Mouse (Mus musculus): Measurements from ENCODE around the gene Reln.

Gene Reln

DNA sequence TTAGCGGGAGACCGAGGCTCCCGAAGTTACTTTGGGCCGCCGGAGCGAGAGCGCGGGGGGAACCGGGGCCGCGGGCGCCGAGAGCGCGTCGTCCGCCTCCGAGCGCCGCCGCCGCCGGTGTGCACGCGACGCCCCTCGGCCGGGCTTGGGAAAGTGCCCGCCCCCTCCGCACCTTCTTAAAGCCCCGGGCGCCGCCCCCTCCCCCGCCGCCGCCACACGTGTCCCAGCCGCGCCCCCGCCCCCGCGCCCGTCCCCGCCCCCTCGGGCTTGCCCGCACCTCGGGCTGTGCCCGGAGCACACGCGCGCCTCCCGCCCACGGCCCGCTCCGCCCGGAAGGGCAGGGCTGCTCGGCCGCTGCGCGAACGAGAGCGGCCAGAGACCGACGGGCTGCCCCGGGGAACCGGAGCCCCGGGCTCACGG lies at the start of gene Reln:
Gene Reln (minus strand): TSS at position 147 of the 420 bp plus-strand sequence.
- no peak for DNase-seq (ENCODE audit: extremely low spot score, low read depth, low spot score)

DNA sequence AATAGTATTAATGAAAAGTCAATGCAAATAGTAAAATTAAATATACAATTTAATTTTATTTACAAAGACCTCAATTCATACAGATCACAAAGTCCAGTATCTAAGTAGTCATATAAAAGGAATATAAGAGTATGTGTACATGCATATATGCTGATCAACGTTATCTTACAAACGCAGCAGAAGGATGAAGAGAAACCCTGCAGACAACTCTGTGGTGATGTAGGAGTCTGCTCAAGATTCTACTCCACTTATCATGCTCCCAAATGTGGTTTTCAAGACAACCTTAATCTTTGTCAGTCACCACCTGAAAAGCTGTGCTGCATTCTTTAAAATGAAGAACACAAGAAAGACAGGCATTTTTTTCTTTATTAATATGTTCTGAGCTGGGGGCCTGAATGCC lies 44.0 kb upstream of the Reln start:
- no peak for DNase-seq (ENCODE audit: extremely low spot score, low read depth, low spot score)

DNA sequence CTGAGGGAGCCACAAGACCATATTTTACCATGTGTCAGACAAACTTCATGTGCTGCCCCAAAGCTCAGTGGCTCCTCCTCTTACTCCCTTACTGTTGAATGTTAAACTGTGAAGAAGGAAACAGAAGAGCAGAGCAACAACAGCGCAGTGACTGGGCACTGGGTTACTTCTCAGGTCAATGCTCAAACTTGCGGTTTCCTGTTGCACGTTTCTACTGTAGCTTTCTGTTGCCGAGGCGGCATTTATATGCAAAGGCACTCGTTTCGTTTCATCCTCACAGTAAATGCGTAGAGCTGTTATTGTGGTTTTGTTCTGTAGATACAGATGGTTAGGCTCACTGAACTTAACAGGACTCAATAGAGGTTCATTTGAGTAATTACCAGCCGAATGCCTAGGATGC lies 16.0 kb upstream of the Reln start:
- DNase-seq (ENCODE audit: extremely low spot score, low read depth, low spot score), result no peak

DNA sequence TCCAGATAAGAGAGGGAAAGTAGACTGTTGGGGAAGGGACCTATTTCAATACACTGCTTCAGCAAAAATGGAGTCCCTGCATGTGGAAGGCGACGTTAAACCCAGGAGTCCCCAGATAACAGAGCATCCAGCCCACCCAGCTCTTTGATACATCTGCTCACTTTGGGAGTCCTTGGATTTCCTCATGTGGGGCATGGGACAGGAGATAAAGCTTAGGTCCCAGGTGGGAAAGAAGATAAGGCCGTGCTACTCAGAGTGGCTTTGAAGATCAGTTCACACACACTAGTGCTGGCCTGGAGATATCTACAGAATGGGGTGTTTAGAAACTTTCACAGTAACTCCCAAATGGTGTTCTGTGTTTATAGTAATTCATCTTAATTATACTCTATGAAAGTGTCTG lies 3.9 kb upstream of the Reln start:
- DNase-seq (ENCODE audit: extremely low spot score, low read depth, low spot score), result no peak

DNA sequence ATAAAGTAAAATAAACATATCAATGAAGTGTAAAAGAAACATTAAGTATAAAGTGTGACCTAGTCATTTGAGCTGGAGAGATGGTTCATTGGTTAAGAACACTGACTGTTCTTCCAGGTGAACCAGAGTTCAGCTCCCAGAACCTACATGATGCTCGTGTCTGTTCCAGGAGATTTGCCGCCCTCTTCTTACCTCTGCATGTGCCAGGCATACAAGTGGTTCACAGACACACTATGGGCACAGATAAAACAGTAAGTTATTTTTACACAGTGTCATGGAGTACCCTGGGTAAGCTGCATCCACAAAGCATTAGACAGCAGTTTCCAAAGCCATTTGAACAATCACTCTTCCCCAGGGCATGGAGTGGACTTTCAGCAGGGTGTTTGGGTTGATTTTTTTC lies 3.2 kb upstream of the Reln start:
- DNase-seq (ENCODE audit: extremely low spot score, low read depth, low spot score), result no peak

DNA sequence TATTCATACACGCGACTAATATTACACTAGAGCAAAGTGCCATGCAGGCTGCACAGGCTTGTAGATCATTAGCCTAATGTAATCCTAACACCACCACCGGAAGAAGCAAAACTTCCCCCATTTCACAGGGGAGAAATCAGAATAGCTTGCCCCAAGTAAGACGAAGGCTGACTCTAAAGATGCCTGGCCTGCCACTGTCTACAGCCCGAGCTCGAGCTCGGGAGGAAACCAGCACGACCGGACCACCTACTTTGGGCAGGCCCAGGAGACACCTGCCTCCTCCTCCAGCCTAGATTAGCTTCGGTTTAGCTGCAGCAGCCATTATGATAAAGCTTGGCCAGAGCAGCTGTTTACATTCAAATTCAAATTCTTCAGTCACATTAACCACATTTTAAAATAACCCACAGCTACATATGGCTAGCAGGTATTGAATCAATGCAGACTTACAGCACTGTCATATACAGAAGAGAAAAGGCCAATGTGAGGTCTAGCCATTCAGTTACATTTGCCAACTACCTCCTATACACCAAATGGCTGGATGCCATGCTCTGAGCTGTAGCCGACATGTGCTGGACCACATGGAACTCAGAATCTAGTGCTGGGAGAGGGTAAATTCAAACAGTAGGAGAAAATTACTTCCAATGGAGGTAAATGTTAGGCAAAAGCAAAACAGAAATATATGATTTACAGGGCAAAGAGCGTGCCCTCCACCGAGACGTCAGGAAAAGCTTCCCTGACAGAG lies 1.6 kb upstream of the Reln start:
- no peak for DNase-seq (ENCODE audit: extremely low spot score, low read depth, low spot score)

DNA sequence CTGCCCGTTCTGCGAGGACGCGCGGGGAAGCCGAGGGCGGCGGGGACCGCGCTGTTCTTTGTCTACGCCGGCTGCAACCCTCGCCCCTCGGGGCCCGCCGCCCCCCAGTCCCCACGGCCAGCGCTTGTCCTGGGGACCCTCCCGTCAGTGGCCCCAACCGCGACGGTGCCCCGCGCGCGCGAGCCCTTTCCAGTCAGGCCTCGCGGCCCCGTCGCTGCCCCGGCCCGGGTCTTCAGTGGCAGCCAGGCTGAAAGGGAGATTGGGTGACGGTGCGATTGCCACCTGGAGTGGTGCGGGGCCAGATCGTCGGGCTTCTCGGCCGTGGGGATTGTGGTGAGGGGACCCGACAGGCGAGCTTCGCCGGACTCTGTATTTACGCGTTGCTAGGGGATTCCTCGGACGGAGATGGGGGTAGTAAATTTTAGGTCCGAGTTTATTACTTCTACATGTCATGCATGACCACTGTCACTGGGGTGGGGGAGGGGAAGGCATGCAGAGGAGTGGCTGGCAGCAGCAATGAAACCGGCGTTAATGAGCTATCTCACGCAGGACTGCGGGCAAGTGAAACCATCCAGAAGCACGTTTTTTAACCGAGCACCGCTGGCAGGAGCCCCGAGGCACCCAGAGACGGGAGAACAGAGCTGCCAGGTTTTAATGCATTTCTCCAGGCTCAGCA lies 612 bp upstream of the Reln start:
- DNase-seq (ENCODE audit: extremely low spot score, low read depth, low spot score), result no peak

DNA sequence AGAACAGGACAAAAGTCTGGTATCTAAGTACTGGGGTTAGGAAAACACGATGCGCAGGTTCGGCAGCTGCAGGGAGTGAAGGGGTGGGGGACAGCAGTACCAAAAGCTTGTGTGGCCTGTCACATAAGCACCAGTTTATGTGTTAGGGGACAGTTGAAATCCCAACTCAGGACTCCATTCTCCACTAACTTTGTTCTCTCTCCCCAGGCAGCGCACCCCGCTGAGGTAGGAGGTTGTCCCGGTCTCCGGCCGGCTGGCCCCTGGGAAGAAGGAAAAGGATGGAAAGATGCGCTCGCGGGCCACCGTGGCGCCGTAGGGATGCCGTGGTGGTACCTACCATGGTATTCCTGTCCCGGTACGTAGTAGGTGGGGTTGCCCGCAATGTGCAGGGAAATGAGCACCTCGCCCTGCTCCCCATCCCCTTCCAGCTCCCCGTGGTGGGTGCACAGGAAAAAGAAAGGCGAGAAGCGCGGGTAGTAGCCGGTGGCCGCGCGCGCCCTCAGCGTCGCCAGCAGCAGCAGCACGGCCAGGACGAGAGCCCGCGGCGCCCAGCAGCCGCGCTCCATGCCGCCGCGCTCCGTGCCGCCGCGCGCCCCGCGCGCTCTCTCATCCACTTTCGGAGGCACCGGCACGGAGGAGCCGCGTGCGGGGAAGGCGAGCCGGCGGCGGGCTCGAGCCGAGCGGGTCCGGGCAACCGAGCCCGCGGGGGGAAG lies 503 bp downstream of the Reln start:
- no peak for DNase-seq (ENCODE audit: extremely low spot score, low read depth, low spot score)

DNA sequence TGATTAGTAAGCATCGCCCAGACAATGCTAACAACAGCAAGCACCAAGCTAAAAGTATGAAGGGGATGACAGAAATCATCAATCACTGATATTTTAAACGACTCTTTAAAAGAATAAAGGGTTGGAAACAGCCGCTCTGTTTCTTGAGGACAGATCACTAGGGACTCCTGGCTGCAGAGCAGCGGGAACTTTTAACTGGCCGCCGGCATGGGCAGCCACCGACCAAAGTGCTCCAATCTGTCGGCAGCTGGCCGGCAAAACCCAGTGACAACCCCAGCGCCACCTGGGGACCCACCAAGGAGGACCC lies 1.0 kb downstream of the Reln start:
- no peak for DNase-seq (ENCODE audit: extremely low spot score, low read depth, low spot score)

DNA sequence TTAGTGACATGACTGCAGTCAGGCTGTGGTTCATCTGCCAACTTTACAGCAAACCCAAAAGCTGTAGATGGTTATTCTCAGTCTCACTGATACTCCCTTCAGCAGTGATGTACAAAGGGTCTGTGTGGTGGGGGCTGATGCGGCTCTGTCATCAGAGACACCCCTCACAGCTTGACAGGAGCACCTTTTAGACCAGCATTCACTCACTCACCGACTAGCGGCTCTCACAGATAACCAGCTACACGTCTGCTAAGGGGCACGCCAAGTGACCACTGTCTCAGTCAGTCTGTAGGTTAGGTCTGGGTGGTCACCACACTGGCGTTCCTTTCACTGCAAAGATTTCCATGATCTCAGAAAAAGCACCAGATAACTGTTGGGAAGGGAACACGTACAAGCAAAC lies 2.0 kb downstream of the Reln start:
- DNase-seq (ENCODE audit: extremely low spot score, low read depth, low spot score), result no peak

DNA sequence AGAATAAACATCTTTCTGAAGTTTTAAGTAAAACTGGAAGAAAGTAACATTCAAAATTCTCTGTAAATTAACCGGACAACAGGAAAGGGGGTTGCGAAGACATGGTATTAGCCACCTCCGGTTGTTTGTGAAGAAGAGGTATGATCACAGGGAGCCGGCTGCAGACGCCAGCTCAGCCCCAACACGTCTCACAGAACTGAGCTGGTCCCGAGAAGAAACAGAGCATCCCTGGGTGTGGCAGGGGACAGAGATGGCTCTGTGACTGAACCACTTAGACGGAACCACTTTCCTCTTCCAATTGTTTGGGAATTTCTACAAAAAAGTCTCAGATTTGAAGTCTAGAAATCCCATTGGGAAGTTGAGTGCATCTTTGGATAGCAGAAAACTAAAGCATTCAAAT lies 3.5 kb downstream of the Reln start:
- DNase-seq (ENCODE audit: extremely low spot score, low read depth, low spot score), result no peak

DNA sequence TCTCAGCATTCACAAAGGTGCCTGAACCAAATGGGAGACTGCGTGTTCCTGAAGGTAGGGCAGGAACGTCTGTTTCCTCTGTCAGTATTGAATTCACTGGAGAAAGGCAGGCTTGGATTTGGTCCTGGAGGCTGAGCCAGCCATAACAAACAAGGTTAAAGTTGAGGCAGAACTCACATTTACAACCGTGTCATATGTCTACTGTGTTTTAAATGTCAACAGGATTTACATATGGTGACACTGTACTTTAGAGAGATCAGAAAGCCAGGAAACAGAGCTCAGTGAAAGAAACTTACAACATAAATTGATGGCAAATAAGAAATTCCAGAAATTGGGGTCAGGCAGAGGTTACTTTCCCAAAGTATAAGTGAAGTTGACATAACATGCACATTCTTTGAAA lies 9.1 kb downstream of the Reln start:
- no peak for DNase-seq (ENCODE audit: extremely low spot score, low read depth, low spot score)

DNA sequence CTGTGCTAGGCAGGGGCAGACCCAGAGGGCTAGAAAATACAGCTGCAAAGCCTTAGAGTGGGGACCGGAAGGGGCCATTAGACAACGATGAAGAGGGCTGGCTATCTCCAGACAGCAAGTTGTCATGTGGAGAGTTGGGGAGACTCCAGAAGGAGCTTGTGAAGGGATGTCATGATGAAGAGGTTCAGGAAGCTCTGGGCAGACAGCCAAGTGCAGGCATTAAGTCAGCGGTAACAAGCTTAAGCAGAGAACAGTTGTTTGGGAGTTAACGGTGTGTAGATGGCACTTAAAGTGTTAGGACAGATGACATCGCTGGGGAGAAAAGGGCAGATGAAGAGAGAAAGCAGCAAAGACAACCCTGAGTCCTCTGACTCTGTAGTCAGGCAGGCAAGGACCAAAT lies 13.7 kb downstream of the Reln start:
- DNase-seq (ENCODE audit: extremely low spot score, low read depth, low spot score), result no peak

DNA sequence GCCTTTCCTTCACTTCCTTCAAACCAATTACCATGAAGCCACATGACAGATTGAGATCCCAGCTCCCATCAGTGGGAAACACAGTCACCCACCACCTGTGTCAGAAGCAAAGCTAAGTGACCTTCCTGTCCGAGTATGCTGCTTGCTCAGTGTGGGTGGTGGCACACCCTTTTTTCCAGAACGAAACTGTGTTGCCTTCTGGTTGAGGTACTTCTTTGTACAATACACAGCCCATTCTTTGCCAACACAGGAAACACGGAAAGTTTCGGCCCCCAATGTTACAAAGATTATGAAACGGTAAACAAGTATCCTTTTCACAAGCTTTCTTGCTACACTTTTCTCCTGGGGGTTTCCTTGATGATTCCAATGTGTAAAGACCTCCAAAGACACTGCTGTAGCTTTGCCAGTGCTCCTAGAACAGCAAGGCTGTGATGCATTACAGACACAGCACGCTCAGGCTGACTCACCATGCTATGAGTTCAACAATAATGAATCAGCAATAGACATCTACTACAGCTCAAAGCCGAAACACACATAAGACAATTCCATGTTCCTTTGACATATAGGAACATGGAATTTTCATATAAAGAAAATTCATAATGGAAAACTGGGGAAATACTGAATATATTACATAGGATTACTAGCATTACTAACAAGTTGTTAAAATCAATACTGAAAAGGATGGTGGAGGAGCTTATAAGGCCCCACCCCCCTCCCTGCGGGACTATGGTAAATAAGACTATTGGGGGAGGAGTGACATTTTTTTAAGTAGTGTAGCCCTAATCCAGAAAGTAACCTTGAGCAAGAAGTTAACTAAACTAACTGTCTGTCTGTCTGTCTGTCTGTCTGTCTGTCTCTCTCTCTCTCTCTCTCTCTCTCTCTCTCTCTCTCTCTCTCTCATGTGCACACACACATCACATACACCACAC lies 15.8 kb downstream of the Reln start:
- DNase-seq (ENCODE audit: extremely low spot score, low read depth, low spot score), result no peak

DNA sequence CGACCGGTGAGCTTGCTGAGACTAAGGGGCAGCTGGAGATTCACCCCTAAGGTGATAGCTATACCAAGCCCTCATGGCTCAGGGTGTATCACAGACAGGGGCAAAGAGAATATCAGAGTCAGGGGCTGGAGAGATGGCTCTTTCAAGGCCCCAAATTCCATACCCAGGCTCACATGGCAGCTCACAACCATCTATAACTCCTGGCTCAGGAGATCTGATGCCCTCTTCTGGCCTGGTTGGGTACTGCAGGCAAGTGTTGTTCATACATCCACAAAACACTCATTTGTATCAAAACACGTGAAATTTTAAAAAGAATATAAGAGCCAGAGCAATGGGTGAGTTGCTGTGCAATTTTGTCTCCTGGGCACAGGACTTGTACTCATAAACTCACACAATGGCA lies 17.3 kb downstream of the Reln start:
- DNase-seq (ENCODE audit: extremely low spot score, low read depth, low spot score), result no peak

DNA sequence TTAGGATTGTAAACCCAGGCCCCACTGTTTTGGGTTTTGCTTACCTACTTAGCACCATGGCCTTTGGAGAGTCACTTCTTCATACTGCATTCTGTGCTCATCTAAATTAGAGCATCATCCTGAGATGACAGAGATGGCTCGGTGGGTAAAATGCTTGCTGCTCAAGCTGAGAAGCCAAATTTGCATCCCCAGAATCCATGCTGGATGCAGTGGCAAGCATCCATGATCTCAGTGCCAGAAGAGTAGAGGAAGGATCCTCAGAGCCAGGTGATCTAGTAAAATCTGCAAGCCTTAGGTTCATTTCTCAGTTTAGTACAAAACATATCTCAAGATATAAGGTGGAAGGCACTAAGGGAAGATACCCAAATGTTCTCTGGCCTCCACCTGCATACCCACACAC lies 20.7 kb downstream of the Reln start:
- DNase-seq (ENCODE audit: extremely low spot score, low read depth, low spot score), result no peak

DNA sequence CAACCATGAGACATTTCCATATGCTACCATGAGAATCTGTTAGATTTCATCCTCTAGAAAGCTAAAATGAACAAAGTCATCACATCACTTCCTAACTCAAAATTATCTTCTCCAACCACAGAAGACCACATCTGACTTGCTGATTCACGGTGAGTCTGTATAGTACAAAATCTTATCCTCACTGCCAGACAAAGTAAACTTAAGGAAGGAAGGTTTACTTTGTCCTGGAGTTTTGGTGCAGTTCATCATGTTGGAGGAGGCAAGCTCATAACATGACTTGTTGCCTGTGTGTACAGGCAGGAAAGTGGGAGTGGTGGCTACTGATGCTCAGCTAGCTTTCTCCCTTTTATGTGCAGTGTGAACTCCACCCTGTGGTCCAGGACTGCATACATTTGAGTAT lies 26.7 kb downstream of the Reln start:
- no peak for DNase-seq (ENCODE audit: extremely low spot score, low read depth, low spot score)

DNA sequence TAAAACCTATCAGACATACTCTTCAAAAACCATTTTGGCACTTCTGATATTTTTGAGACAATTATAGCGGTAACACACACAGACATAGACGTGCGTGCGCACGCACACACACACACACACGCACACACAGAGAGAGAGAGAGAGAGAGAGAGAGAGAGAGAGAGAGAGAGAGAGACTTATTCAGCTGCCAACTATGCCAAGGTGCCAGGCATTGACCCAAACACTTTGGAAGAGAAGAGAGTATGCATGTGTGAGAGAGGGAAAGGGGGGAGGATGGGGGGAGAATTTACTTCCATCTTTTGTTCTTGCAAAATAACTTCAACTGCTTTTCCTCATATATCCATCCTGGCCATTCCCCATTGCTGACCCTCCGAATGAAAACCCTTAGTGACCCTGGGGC lies 28.0 kb downstream of the Reln start:
- no peak for DNase-seq (ENCODE audit: extremely low spot score, low read depth, low spot score)

DNA sequence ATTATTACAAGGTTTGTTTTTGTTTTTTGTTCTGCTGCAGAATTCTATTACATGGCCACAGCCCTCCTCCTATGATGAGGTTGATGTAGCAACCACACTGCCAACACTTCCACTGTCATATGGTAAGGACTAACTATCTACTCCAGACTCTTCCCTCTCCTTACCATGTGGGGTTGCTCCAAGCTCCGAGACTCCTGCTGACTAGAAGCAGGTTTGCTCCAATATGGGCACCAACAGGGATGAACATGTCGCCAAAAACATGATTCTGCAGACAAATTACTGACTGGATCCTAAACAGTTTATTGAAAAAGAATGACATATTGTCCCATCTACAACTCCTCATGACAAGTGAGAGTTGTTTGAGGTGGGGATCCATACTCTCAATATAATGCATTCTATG lies 28.5 kb downstream of the Reln start:
- no peak for DNase-seq (ENCODE audit: extremely low spot score, low read depth, low spot score)

DNA sequence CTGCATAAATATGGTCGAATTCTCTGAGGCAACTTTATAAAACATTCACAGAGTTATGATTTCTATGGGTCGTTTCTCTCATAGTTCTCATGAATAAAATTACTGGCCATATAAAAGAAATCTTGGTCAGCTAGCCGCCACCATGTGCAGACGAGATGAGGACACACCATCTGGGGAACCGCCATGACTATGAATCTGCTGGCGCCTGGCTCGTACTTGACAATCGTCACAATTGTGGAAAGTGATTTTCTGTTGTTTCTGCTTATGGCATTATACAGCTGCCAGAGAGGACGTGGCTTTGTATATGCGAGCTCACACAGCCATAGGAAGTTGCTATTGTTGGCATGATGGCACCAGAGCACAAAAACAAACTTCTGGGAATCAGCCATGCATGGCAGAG lies 31.5 kb downstream of the Reln start:
- no peak for DNase-seq (ENCODE audit: extremely low spot score, low read depth, low spot score)

DNA sequence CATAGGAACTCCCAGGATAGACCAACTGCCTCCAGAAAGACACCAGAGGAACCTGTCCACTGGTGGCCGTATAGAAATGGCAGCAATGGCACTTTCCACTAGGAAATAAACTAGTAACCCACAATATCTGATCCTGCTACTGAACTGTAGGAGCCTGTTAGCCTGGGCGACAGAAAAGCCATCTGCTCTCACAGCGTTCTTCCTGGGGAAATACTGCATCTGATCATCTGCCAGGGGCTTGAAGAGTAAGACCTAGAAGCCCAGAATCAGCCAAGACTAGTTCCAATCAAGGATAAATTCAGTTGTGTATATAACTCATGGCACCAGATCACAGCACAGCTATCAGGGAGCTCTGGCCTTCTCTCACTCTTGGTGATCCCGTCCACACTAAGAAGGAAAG lies 33.5 kb downstream of the Reln start:
- DNase-seq (ENCODE audit: extremely low spot score, low read depth, low spot score), result no peak

Data from hindlimb bud, embryonic 11.5 days (tissue).